Mouse (Mus musculus): ENCODE measurements at regions not wholly inside any gene's neighbourhood (a gene's known extent, or its start where the extent isn't known, plus 50 kb on each side); places are given as distances from the start of the nearest gene placed in this dataset.
A peak's percentile ranks its signal among the peaks of the same experiment; 100 is the strongest.

- intact Hi-C loops (cut with DNase I) = no loop called here
Measured at GRCm38 (mm10) chr8:34513459-34514090, 402.0 kb upstream of the Gm10131 start.

GRCm38 (mm10) chr8:34505829-34506555 is 394.5 kb upstream of the Gm10131 start:
- intact Hi-C loops (cut with DNase I) = no loop called here
- no peak for DNase-seq

More at GRCm38 (mm10) chr8:34513459-34514090, 402.0 kb upstream of the Gm10131 start:
- no peak for DNase-seq

DNA sequence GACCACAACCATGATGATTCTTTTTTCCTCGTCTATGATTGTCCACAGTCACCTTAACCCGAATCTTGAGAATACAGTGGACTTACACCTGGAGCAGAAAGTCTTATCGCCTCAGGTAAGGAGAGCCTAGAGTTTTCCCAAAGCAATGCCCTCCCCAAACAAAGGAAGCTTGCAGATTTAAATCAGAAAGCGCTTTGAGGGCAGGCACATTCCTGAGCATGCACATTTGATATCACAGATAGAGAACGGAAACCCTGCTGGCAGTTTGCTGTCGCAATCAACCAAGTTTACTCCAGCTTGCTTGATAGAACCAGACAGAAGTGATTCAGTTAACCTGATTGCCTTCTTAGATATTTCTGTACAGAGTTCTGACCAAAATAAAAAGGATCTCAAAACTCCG is 393.6 kb upstream of the Gm10131 start:
- DNase-seq = no peak
- intact Hi-C loops (cut with DNase I) = no loop called here

DNA sequence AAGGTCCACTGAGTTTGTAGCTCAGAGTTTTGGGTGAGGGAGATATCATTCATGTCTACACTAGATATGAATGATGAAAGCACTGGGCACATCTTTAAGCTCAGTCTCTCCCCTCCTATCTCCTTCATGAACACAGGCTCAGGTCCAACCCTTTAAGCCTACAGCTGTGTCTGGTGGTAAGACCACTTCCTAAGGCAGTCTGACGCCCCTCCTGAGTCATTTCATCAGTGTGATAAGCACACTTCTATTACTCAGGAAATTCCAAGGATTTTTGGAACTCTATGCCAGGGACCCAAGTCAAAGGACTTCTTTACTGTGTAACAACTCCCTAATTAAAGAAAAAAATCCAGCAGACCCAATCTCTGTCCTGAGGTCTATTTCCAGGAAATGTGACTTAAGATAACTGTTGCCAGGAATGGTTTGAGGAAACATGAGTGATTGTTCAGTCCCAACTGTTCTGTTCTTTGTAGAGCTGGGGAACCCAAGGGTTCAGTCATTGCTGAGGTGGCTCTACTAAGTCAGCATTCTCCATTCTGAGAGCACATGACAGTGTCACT is 391.1 kb upstream of the Gm10131 start:
- DNase-seq = no peak

DNA sequence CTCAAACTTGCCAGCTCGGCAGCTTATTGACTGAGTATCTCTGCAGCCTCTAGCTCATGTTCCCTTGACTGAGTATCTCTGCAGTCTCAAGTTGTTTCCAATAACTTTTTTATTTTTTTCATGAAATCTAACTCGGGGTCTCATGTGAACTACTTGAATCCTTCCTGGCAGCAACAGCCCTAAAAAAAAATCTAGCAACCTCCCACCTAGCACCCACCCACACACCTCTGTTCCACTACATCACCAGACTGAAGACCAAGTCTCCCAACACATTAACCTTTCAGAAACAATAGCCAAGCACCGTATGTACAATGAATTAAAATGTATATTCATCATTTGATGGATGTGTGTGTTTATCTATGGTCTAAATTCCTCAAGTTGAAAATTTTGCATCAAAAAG is 387.7 kb upstream of the Gm10131 start:
- intact Hi-C loops (cut with DNase I) = no loop called here

More for the DNA sequence above, 391.1 kb upstream of the Gm10131 start:
- intact Hi-C loops (cut with DNase I) = no loop called here

GRCm38 (mm10) chr8:34496751-34497150 is 385.2 kb upstream of the Gm10131 start:
- no peak for DNase-seq
- intact Hi-C loops (cut with DNase I) = no loop called here

More for the DNA sequence above, 387.7 kb upstream of the Gm10131 start:
- DNase-seq = no peak

DNA sequence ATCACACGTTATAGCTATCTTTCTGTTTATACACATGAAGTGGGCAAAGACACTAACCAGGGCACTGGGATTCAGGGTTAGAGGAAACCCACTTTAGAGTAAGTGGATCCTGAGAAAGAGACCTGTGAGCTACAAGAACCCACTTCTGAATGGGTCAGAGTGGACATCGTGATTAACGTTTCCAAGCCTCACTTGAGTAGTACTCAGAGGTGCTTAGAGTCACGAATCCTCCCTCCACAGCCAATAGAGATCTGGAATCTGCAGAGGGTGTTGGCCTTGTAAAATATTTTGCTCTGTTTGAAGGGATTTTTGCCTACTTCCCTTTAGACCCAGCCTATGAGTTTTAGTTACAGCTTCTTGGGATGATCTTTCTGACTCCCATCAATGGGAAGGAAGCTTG is 384.4 kb upstream of the Gm10131 start:
- no peak for DNase-seq
- intact Hi-C loops (cut with DNase I) = no loop called here

DNA sequence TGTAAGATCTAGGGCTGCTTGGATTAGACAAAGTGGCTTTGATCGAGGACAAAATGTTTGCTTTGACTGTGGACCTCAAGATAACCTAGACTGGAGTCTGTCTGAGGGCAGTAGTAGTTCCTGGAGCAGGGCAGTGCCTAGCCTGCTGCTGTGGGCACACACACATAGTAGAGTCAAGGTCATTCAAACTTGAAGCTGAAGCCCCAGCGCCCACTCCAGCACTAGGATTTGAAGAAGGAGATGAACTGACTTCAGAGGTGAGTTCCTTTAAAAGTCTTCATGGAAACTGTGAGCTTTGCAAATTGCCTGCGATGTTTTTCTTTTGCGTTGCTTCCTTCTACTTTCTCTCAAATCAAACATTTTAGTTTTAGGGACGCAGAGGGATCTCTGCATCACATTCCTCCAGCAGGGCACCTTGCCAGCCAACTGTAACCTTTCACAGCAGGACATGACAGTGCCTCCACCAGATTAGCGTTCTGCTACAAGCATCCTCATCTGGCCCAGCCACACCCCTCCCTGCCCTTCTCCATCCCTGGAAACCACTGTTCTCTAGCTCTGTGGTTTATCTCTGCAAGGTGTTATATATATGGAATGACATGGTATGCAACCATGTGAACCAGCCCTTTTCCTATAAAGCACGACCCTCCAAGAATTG is 377.3 kb upstream of the Gm10131 start:
- no peak for DNase-seq
- intact Hi-C loops (cut with DNase I) = loop anchor here (10.0 kb wide), 1 partner anchor 976 kb away; no protein-coding TSS in a partner anchor

- no peak for DNase-seq
- intact Hi-C loops (cut with DNase I) = loop anchor here (10.0 kb wide), 1 partner anchor 978 kb away; no protein-coding TSS in a partner anchor
Measured at GRCm38 (mm10) chr8:34486433-34487096, 375.0 kb upstream of the Gm10131 start.

- no peak for DNase-seq
- intact Hi-C loops (cut with DNase I) = loop anchor here (1.0 to 10.0 kb wide), 2 partner anchors 330 to 979 kb away; no protein-coding TSS in a partner anchor
Measured at GRCm38 (mm10) chr8:34485905-34486304, 374.4 kb upstream of the Gm10131 start.

- DNase-seq = no peak
- intact Hi-C loops (cut with DNase I) = loop anchor here (1.0 to 10.0 kb wide), 2 partner anchors 331 to 979 kb away; no protein-coding TSS in a partner anchor
Measured at GRCm38 (mm10) chr8:34485346-34485745, 373.8 kb upstream of the Gm10131 start.

DNA sequence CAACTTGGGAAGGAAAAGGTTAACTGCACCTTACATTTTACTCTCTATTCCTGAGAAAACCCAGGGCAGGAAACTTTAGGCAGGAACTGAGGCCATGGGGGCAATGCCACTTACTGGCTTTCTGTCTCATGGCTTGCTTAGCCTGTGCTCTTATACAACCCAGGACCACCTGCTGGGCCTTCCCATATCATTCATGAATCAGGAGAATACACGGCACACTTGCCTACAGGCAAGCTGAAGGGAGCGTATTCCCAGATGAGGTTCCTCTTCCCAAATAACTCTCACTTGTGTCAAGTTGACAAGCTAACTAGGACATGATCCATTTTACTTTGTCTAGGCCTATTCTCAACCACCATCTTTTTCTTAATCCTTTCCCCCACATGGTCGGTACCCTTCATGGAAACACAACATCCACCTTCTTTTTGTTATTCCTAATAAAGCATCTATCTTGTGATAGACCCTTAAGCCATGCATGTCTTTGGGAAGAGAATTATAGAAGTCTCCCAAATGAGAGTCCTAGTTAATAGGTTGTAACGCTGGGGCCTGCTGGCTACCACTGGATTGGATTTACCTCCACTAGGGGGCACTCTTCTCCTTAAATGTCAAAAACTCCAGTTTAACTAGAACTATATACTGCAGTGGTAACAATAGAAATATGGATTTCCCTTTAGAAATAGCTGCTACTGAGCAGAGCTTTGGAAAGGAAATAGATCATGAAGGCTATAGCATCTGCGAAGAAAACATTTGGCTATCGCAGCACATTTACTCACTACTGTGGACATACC is 373.2 kb upstream of the Gm10131 start:
- intact Hi-C loops (cut with DNase I) = loop anchor here (1.0 to 10.0 kb wide), 3 partner anchors 267 to 980 kb away; no protein-coding TSS in a partner anchor
- DNase-seq = peak; percentile 24 to 74

DNA sequence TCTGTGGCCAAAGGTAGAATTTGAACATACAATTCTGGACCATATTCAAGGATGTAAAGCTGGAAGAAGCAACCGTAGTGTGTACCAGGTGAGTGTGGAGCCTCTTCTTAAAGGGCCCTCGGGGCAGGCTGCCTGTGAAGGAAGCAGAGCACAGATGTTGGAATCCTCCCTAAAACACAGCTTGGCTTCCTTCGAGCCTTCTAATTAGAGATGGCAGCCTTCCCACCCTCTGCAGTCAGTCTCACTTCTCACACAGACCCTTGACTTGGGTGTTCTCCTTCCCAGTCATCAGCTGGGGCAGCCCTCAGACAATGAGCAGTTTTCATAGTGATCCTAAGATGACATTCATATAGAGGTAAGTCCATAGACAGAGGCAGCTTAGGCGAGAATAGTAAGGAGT is 371.7 kb upstream of the Gm10131 start:
- intact Hi-C loops (cut with DNase I) = loop anchor here (2.0 to 10.0 kb wide), 3 partner anchors 266 to 982 kb away; no protein-coding TSS in a partner anchor
- DNase-seq = no peak

- intact Hi-C loops (cut with DNase I) = loop anchor here (2.0 to 10.0 kb wide), 3 partner anchors 265 to 982 kb away; no protein-coding TSS in a partner anchor
- DNase-seq = no peak
Measured at GRCm38 (mm10) chr8:34482676-34483075, 371.1 kb upstream of the Gm10131 start.

- intact Hi-C loops (cut with DNase I) = loop anchor here (5.0 to 10.0 kb wide), 2 partner anchors 263 to 984 kb away; no protein-coding TSS in a partner anchor
- no peak for DNase-seq
Measured at GRCm38 (mm10) chr8:34480496-34480895, 369.0 kb upstream of the Gm10131 start.

GRCm38 (mm10) chr8:34478891-34479290 is 367.4 kb upstream of the Gm10131 start:
- intact Hi-C loops (cut with DNase I) = no loop called here
- no peak for DNase-seq

GRCm38 (mm10) chr8:34478465-34478864 is 366.9 kb upstream of the Gm10131 start:
- intact Hi-C loops (cut with DNase I) = no loop called here

DNA sequence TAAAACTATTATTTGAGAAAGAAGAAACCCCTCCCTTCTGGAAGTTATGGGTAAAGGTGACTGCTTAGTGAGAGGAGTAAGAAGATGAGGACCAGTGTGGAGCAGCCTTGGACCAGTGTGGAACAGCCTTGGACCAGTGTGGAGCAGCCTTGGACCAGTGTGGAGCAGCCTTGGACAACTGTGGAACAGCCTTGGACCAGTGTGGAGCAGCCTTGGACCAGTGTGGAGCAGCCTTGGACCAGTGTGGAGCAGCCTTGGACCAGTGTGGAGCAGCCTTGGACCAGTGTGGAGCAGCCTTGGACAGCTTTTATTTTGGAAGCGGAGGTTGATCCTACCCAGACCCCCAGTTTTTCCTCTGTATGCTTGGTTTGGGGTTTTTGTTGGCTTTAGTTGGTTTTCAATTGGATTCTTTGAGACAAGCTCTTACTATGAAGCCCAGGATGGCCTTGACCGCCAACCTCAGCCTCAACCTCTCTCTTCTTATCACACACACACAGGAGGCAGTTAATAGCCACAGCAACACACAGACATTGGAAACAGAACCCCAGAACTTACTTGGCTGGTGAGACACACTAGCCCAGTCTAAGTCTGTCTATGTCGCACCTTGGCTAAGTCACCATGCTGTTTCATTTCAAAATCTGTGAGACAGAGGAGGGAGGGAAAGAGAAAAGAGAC is 364.7 kb upstream of the Gm10131 start:
- intact Hi-C loops (cut with DNase I) = no loop called here
- no peak for DNase-seq

More at GRCm38 (mm10) chr8:34478465-34478864, 366.9 kb upstream of the Gm10131 start:
- no peak for DNase-seq

GRCm38 (mm10) chr8:34474593-34474992 is 363.1 kb upstream of the Gm10131 start:
- intact Hi-C loops (cut with DNase I) = no loop called here
- DNase-seq = peak; percentile 16 to 24

Measured in heart, postnatal 14 days (tissue).